Mouse (Mus musculus): Measurements from ENCODE around the gene Olfr723. TPM values are rescaled to one million over a fixed set of nuclear protein-coding genes. Genes with fewer than 3 reads are reported as not detected.
"Not testable (repeated sequence)": the region's sequence is repeated elsewhere in the genome, so short reads cannot be mapped to it uniquely, and the experiment has no call there.

Gene Olfr723
- not detected in 2 replicates for polyA plus RNA-seq (2016; fragmentation: Nextera tagmentation; extraction: Ambion mirVana)

GRCm38 (mm10) chr14:49931687-49932086, at the start of gene Olfr723:
Gene Olfr723 (minus strand): TSS chr14:49931787.
- not testable (repeated sequence) for H3K4me3 ChIP-seq; H3K27ac ChIP-seq (ENCODE audit: poor library complexity, severe bottlenecking); H3K9ac ChIP-seq; H3K9me3 ChIP-seq (replicated peaks); H3K4me1 ChIP-seq (replicated peaks); H3K27me3 ChIP-seq (replicated peaks); H3K4me2 ChIP-seq; ATAC-seq (ENCODE audit: insufficient number of reproducible peaks, low FRiP score); H3K36me3 ChIP-seq

GRCm38 (mm10) chr14:49963174-49963573, 31.6 kb upstream of the Olfr723 start, which contains the start of gene Olfr724:
Gene Olfr724 (minus strand): TSS chr14:49963274.
- not testable (repeated sequence) for H3K27ac ChIP-seq (ENCODE audit: poor library complexity, severe bottlenecking); H3K4me1 ChIP-seq (replicated peaks); H3K9ac ChIP-seq; H3K9me3 ChIP-seq (replicated peaks); H3K27me3 ChIP-seq (replicated peaks); H3K36me3 ChIP-seq; ATAC-seq (ENCODE audit: insufficient number of reproducible peaks, low FRiP score); H3K4me3 ChIP-seq; H3K4me2 ChIP-seq
- 57% methylated on average over 1 of the region's 1 CpGs for WGBS

GRCm38 (mm10) chr14:49955890-49956289, 24.3 kb upstream of the Olfr723 start:
- Histone ChIP-seq H3K27ac (ENCODE audit: poor library complexity, severe bottlenecking) (no peak overlapping the region), H3K9ac (no peak overlapping the region), H3K27me3 (replicated peaks) (no peaks in the 10 kb centered on the region), H3K4me3 (no peak overlapping the region), H3K4me1 (replicated peaks) (no peaks in the 10 kb centered on the region), H3K4me2 (no peak overlapping the region), H3K9me3 (replicated peaks) (peaks cover 13% of the 10 kb centered on the region; the same call in 1 of the 2 replicates), H3K36me3 (no peaks in the 10 kb centered on the region)
- WGBS, result 32% methylated on average over 2 of the region's 2 CpGs
- ATAC-seq (ENCODE audit: insufficient number of reproducible peaks, low FRiP score), result no peak

- Histone ChIP-seq H3K9me3 (replicated peaks) (no peaks in the 10 kb centered on the region), H3K4me1 (replicated peaks) (no peaks in the 10 kb centered on the region), H3K4me3 (no peak within 1 kb of the TSS), H3K4me2 (no peak within 1 kb of the TSS), H3K36me3 (no peaks in the 10 kb centered on the region), H3K9ac (no peak within 1 kb of the TSS), H3K27me3 (replicated peaks) (no peaks in the 10 kb centered on the region), H3K27ac (ENCODE audit: poor library complexity, severe bottlenecking) (no peak within 1 kb of the TSS)
- no peak for ATAC-seq (ENCODE audit: insufficient number of reproducible peaks, low FRiP score)
These were observed 29.7 kb downstream of the Olfr723 start, which contains the start of gene Olfr722 for GRCm38 (mm10) chr14:49901899-49902298. Gene Olfr722 (minus strand): TSS chr14:49901999.

Other genes with a start within 250 kb of the Olfr723 start
- gene Armh4, start 148.4 kb downstream of the Olfr723 start, polyA plus RNA-seq (2016; fragmentation: Nextera tagmentation; extraction: Ambion mirVana), result 87.8 and 93.9 TPM in 2 replicates
- not detected in 2 replicates for gene Olfr722, start 29.8 kb downstream of the Olfr723 start, polyA plus RNA-seq (2016; fragmentation: Nextera tagmentation; extraction: Ambion mirVana)
- not detected in 2 replicates for gene Olfr724, start 31.5 kb upstream of the Olfr723 start, polyA plus RNA-seq (2016; fragmentation: Nextera tagmentation; extraction: Ambion mirVana)
- not detected in 2 replicates for gene Olfr725, start 108.6 kb upstream of the Olfr723 start, polyA plus RNA-seq (2016; fragmentation: Nextera tagmentation; extraction: Ambion mirVana)
- not detected in 2 replicates for gene Olfr726, start 159.2 kb upstream of the Olfr723 start, polyA plus RNA-seq (2016; fragmentation: Nextera tagmentation; extraction: Ambion mirVana)
- not detected in 2 replicates for gene Olfr727, start 191.4 kb upstream of the Olfr723 start, polyA plus RNA-seq (2016; fragmentation: Nextera tagmentation; extraction: Ambion mirVana)
- not detected in 2 replicates for gene Olfr728, start 210.9 kb upstream of the Olfr723 start, polyA plus RNA-seq (2016; fragmentation: Nextera tagmentation; extraction: Ambion mirVana)
- not detected in 2 replicates for gene Olfr729, start 221.1 kb upstream of the Olfr723 start, polyA plus RNA-seq (2016; fragmentation: Nextera tagmentation; extraction: Ambion mirVana)

Data from heart, embryonic 12.5 days (tissue).